Mouse (Mus musculus) NIH3T3 (cell line): ENCODE measurements around the gene Hdac5.

Experiments
- DNase-seq: peaks from one replicate; pipeline ENCODE4 v3.0.0-alpha.2; 2012; ENCODE audit warnings: low read depth

Gene Hdac5

DNA sequence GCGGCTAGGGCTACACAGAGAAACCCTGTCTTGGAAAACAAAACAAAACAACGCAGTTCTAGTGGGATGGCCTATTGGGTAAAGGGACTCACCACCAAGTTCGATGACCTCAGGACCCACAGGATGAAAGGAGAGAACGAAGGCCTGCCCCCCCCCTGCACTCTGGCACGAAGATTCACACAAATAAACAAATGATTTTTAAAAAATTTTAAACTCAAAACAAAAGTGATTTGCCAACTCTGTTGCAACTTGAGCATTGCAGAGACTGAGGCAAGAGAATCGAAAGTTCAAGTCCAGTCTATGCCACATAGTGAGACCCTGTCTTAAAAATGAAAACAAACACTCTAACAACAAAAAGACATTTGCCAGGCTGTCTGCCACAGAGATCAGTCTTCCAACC, 10.7 kb upstream of the Hdac5 start:
- no peak for DNase-seq

DNA sequence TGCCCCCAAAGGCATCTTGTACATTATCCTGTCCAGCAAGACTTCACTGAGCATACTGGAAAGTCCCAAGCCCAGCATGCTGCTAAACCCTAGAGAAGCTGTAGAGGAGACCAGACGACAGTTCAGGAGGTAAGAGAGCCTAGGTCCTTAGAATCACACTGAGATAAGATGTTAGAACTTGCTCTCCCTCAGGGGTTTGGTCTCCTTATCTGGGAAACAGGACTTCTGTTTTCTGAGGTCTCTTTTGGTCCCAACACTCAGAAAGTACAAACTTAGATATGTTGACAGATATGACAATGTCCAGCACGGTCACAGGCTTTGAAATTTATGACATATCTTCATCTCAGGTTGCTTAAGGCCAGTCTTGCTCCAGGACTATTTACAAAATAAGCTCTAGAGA, 6.1 kb upstream of the Hdac5 start:
- DNase-seq = no peak

DNA sequence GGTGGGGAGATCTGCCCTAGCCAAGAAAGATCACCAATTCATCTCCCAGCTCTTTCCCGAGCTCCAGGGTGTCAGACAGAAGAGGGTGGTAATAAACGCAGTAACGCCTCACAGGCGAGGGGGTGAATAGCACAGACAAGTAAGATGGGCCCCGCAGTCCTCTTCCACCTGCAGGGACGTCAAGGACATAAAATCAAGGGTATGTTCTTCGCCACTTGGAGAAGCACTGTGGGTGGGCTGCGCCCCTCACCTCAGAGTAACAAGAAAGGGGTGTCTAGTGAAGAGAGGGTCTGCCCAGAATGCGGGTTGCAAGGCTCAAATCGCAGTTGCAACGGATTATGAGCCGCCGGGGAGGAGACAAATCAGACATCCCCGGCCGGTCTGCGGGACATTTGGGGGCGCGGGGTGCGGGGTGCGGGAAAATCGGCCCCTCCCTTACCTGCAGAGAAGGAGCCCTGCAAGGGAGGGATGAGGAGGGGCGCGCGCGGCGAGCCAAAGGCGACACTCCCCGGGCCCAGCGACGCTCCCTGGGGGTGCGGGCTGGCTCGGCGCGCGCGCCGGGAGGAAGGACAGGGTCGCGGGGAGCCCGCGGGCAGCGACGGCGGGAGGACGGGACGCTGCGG, 524 bp downstream of the Hdac5 start:
- DNase-seq = peak; percentile 62

DNA sequence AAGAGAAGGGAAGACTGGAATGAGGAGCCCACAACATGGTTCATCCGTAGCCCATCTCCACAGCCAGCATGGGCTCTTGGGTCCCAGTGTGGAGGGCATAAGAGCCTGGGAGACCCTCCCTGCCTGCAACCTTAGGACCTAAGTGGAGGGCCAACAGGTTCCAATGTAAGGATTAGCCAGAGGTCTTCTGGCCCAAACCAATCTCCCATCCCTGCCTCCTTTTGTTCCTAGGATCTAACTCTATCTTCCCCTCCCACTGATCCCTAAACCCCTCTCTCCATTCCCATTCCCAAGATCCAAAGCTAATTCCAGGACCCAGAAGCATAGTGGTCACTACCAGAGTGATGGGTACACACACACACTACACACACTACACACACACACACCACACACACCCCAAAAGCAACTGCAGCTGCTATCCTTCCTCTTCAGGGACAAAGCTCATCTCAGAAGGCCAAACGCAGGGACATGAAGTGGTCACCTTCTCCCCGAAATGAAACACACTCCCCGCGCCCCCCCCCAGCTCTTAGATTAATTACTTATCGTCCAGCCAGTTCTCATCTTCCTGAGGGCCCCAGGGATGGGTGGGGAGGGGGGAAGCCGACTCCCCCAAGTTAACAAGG, 1.2 kb downstream of the Hdac5 start:
- DNase-seq = no peak

GRCm38 (mm10) chr11:102228191-102228545, 1.8 kb downstream of the Hdac5 start:
- DNase-seq = no peak

- no peak for DNase-seq
These were observed 2.4 kb downstream of the Hdac5 start for GRCm38 (mm10) chr11:102227270-102228190.

GRCm38 (mm10) chr11:102226067-102226978, 3.6 kb downstream of the Hdac5 start:
- no peak for DNase-seq

- peak; percentile 82 for DNase-seq
These were observed 4.7 kb downstream of the Hdac5 start for GRCm38 (mm10) chr11:102225221-102225620.

DNA sequence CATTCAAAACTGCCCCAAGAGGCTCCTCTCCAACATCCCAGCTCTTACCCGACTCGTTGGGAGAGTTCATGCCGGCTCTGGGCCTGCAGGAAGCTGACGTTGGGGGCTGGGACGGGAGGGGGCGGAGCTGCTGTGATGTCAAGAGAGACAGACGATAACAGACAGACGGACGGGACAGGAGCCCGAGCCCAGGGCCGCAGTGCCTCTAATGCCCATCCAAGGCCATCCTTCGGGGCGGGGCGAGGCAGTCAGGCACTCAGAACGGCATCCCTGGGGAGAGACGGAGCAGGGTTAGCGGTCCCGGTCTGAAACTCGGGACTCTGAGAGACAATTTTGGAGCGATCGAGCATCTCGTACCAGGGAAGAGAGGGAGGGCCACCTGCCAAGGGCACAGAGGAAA, 5.3 kb downstream of the Hdac5 start:
- DNase-seq = peak; percentile 37

GRCm38 (mm10) chr11:102223166-102223565, 6.8 kb downstream of the Hdac5 start:
- DNase-seq = peak; percentile 74

GRCm38 (mm10) chr11:102221954-102222351, 8.0 kb downstream of the Hdac5 start:
- DNase-seq = no peak

- DNase-seq = no peak
These were observed 8.6 kb downstream of the Hdac5 start for GRCm38 (mm10) chr11:102221243-102221953.

GRCm38 (mm10) chr11:102220451-102220850, 9.5 kb downstream of the Hdac5 start:
- DNase-seq = no peak

- no peak for DNase-seq
These were observed 10.0 kb downstream of the Hdac5 start for GRCm38 (mm10) chr11:102219994-102220346.

DNA sequence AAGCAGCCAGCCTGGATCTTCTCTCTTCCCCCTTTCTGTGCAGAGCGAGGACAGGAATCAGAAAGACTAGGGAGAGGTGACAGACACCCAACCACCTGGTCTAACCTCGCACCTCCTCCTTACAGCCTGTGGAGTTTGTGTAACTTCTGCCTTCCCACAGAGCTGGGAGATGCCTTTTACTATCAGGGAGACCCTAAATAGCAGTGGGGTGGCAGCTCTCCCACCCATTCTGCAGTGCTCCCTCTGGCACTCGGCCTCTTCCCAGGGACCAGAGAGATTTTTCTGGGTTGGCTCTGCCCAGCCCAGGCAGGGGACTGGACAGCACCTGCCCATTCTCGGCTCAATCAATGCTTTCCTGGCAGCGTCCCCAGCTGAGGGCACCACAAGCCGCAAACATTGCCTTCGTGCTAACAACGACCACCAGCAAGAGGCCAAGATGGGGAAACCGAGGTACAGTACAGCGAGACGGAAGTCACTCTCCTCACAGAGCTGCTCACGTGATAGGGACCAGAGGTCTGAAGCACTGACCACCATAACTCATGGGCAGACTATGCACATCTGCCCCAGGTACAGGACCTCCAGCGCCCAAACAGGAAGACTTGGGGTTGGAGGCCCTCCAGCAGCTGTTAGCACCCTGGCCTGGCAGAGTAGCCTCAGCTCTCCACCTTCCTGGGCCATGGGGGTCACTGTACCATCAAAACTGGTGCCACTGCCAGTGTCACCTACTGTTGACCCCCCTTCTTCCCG, 10.5 kb downstream of the Hdac5 start:
- no peak for DNase-seq

DNA sequence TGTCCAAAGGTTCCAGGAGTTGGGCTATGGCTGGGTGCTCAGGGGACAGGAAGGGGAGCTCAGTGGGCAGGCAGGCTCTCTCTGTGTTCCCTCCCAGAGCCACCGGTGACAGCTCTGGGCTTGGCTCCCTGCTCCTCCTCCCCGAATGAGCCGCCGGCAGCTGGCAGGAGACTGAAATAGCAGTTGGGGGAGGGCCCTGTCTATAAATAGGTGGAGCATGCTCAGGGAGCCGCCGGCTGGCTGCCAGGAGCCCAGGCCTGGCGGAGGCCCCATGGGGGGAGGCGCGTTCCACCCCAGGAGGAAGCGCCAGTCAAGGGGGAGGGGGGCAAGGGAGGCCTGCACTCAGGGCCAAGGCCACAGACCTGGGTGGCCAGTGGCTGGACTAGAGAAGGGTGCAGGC, 11.2 kb downstream of the Hdac5 start:
- DNase-seq = peak; percentile 97

GRCm38 (mm10) chr11:102217876-102218430, 12.0 kb downstream of the Hdac5 start:
- DNase-seq = peak; percentile 19

GRCm38 (mm10) chr11:102217396-102217795, 12.6 kb downstream of the Hdac5 start:
- peak; percentile 39 for DNase-seq

DNA sequence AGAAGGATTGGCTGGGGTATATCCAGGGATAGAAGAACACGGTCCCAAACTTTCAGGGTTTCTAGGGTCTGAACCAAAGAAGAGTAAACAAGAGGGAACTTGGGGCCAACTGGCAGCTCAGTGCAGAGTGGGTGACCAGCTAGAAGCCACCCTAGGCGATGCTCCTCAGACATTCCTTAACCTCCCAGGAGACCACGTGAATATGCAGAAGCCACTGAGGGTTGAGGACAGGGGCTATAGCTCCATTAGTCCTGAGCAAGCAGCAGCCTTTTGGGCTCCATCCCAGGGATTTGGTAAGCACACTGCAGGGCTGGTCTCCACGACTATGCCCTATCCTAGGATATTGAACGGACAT, 13.1 kb downstream of the Hdac5 start:
- DNase-seq = peak; percentile 57
